Mouse (Mus musculus) embryonic facial prominence, embryonic 14.5 days (tissue): ENCODE data around the gene Fem1b. TPM values are rescaled to one million over a fixed set of nuclear protein-coding genes. Genes with fewer than 3 reads are reported as not detected.
A peak's percentile ranks its signal among the peaks of the same experiment; 100 is the strongest.

Source experiments
- ATAC-seq: fragments of 200-750 bp; cut with Nextera tagmentation; 2 replicates; pipeline ENCODE4 v1.8.0; 2017; ENCODE audit warnings: low read depth, moderate number of reproducible peaks, moderate TSS enrichment
- DNase-seq: peaks from one replicate; pipeline ENCODE4 v3.0.0-alpha.2; 2015; ENCODE audit warnings: low spot score
- H3K27ac ChIP-seq: fragments of 300-500 bp; sonication (generic); replicated peaks from 2 replicates; pipeline ENCODE4 v1.5.1; 2014; ENCODE audit warnings: low read depth, mild to moderate bottlenecking, low read length, moderate library complexity
- H3K27me3 ChIP-seq: fragments of 300-500 bp; sonication (generic); replicated peaks from 2 replicates; pipeline ENCODE4 v1.6.1; 2014; ENCODE audit warnings: low read length; ENCODE audit not compliant: control insufficient read depth, insufficient read depth
- H3K36me3 ChIP-seq: fragments of 300-500 bp; sonication (generic); 2 replicates; pipeline ENCODE4 v1.6.1; 2014; ENCODE audit warnings: low read length, mixed read lengths; ENCODE audit not compliant: control insufficient read depth, insufficient read depth
- H3K4me1 ChIP-seq: fragments of 300-500 bp; sonication (generic); 2 replicates; pipeline ENCODE4 v1.6.1; 2014; ENCODE audit warnings: antibody characterized with exemption, low read length; ENCODE audit not compliant: control insufficient read depth, insufficient read depth
- H3K4me2 ChIP-seq: fragments of 300-500 bp; sonication (generic); 2 replicates; pipeline ENCODE4 v1.6.1; 2014; ENCODE audit warnings: low read depth, mild to moderate bottlenecking, low read length, moderate library complexity, mixed read lengths
- H3K4me3 ChIP-seq: fragments of 300-500 bp; sonication (generic); 2 replicates; pipeline ENCODE4 v1.5.1; 2014; ENCODE audit warnings: low read depth, mild to moderate bottlenecking, low read length
- H3K9ac ChIP-seq: fragments of 300-500 bp; sonication (generic); 2 replicates; pipeline ENCODE4 v1.6.1; 2014; ENCODE audit warnings: low read depth, mild to moderate bottlenecking, low read length, moderate library complexity, mixed read lengths
- H3K9me3 ChIP-seq: fragments of 300-500 bp; sonication (generic); 2 replicates; pipeline ENCODE4 v1.6.1; 2016; ENCODE audit warnings: low read length; ENCODE audit not compliant: control insufficient read depth
- WGBS: fragments of 180-500 bp; shearing (Covaris S2); extraction: QIAGEN DNeasy Blood & Tissue Kit; methylation state at CpG from one replicate; pipeline ENCODE4 v1.1.7; 2014; 5-methylcytosine and 5-hydroxymethylcytosine counted together
- polyA plus RNA-seq: library from polyadenylated mRNA; unstranded; fragments of >200 nt; fragmentation: Nextera tagmentation; extraction: Ambion mirVana; gene quantifications from 2 replicates; pipeline ENCODE4 v1.2.1, GENCODE M21; 2014

The Fem1b gene
- polyA plus RNA-seq, 1 experiment from 2014 or later: 31.8 TPM

DNA sequence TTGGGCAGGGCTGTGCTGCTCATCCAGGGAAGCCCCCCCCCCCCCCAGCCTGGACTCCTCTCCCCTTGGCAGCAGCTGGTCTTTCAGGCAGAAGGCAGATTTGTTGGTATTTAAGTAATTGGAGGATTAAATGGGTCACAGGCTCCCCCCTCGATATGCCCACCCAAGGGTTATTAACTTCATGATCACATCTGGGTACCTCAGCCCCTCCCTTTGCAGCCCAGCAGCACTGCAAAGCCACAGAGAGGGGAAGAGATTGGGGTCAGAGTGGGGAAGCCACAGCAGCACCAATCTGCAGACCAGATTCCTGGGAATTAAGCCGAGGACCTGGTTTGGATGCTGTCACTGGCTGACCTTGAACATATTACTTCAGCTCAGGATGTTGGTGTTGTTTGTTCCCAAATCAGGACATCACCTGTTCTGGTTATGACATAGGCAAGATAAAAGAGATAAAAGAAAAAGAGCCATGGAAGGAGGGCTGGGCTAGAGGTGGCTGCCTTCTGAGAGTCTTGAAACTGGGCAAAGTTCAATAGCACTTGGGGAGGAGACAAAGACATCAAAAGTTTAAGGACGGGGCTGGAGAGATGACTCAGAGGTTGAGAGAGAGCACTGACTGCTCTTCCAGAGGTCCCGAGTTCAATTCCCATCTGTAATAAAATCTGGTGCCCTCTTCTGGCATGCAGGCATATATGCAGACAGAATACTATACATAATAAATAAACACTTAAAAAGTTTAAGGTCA lies 24.1 kb upstream of the Fem1b start:
- no peaks in the 10 kb centered on the region for H3K27me3 ChIP-seq
- no peak overlapping the region for H3K27ac ChIP-seq
- no peak overlapping the region for H3K9ac ChIP-seq
- H3K4me1 ChIP-seq: peaks cover 11% of the 10 kb centered on the region
- no peak overlapping the region for H3K4me2 ChIP-seq
- H3K36me3 ChIP-seq: no peaks in the 10 kb centered on the region
- H3K4me3 ChIP-seq: no peak overlapping the region
- DNase-seq: no peak
- WGBS: 36% methylated on average over 4 of the region's 4 CpGs
- no peaks in the 10 kb centered on the region for H3K9me3 ChIP-seq
- ATAC-seq: no peak

GRCm38 (mm10) chr9:62834906-62835305 lies 23.2 kb upstream of the Fem1b start:
- Histone ChIP-seq H3K4me1 (peaks cover 11% of the 10 kb centered on the region), H3K36me3 (no peaks in the 10 kb centered on the region), H3K27ac (no peak overlapping the region), H3K9ac (no peak overlapping the region), H3K27me3 (no peaks in the 10 kb centered on the region), H3K4me3 (no peak overlapping the region), H3K4me2 (no peak overlapping the region), H3K9me3 (no peaks in the 10 kb centered on the region)
- ATAC-seq (no peak), DNase-seq (no peak)
- WGBS: 74% methylated on average over 5 of the region's 5 CpGs

DNA sequence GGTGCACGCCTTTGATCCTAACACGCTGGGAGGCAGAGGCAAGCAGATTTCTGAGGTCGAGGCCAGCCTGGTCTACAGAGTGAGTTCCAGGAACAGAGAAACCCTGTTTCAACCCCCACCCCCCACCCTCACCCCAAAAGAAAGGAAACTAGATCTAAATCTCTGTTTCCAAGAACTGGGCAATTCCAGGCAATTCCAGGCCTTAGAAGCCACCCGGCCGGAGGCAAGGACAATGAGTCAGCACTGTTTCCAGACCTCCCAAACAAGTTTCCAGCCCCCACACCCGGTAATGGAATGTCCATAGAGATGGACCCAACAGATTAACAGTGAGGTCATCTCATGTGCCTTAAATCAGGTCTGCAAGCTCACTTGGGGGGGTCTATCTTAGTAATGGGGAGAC lies 18.1 kb upstream of the Fem1b start:
- no peak for ATAC-seq
- Histone ChIP-seq H3K4me1 (peaks cover 3% of the 10 kb centered on the region; the same call in 1 of the 2 replicates), H3K27ac (no peak overlapping the region), H3K9me3 (no peaks in the 10 kb centered on the region), H3K4me2 (no peak overlapping the region), H3K9ac (no peak overlapping the region), H3K36me3 (no peaks in the 10 kb centered on the region), H3K4me3 (no peak overlapping the region), H3K27me3 (no peaks in the 10 kb centered on the region)
- DNase-seq: no peak
- WGBS: 77% methylated on average over 6 of the region's 6 CpGs

DNA sequence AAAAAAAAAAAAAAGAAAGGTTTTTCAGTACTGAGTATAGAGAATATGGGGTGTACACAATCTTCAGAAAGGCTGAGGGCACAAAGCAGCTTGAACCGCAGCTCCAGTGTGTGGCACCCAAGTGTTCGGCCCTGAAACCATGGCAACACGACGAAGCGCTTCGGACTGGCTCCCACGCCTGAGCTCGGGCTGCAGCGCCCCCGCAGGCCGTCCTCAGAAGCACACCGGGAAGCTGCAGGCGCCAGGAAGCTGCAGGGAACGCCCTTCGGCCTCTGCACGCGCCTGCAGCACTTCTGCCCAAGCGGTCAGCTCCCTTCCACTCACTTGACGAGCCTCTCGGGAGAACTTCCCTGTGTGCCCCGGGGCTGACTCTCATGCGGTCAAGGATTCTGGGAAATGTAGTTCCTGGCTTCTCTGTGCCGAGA lies 16.9 kb upstream of the Fem1b start:
- Histone ChIP-seq H3K36me3 (no peaks in the 10 kb centered on the region), H3K27me3 (no peaks in the 10 kb centered on the region), H3K4me3 (peak overlapping the region; percentile 34), H3K4me2 (peak overlapping the region; percentile 52), H3K9me3 (no peaks in the 10 kb centered on the region), H3K9ac (no peak overlapping the region), H3K27ac (peak overlapping the region; percentile 30), H3K4me1 (peaks cover 3% of the 10 kb centered on the region; the same call in 1 of the 2 replicates)
- ATAC-seq (peak; percentile 95), DNase-seq (peak; percentile 98)
- WGBS: under 1% methylated on average over 20 of the region's 23 CpGs

DNA sequence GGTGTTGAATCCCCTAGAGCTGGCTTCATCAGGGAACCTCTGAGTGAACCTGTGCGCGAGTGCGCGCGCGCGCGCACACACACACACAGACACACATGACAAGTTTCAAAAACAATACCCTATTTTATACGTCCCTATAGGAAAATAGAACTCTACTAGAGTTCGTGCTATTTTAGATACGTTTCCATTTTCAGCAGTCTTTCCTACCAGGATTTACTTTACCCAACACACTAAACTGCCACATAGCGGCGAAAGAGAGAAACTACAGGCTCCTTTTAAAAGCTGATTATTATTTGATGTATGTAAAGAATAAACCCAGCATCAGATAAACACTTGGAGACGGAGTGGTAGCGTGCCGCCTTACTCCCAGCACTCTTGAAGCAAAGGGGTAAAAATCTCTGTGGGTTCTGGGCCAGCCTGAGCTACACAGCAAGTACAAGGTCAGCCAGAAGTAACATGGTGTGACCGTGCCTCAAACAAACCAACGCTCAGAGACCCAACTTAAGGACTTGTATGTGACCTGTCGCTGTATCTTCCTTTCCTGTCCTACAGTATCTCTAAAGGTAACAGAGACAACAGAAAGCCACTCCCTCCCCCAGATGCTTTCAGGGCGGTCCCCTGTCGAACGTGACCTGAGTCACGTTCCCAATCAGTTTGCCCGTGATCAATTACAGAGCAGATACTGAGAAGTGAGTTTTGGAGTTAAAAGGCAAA lies 16.4 kb upstream of the Fem1b start:
- Histone ChIP-seq H3K36me3 (no peaks in the 10 kb centered on the region), H3K9me3 (no peaks in the 10 kb centered on the region), H3K27ac (peak overlapping the region; percentile 30), H3K9ac (no peak overlapping the region), H3K27me3 (no peaks in the 10 kb centered on the region), H3K4me3 (peak overlapping the region; percentile 34), H3K4me1 (peaks cover 3% of the 10 kb centered on the region; the same call in 1 of the 2 replicates), H3K4me2 (peak overlapping the region; percentile 52)
- 7% methylated on average over 24 of the region's 24 CpGs for WGBS
- peak; percentile 81 for DNase-seq
- no peak; the same call in 1 of the 2 replicates for ATAC-seq

- H3K4me3 ChIP-seq: no peak overlapping the region
- no peak overlapping the region for H3K27ac ChIP-seq
- no peaks in the 10 kb centered on the region for H3K27me3 ChIP-seq
- H3K4me2 ChIP-seq: no peak overlapping the region
- DNase-seq: no peak
- no peak overlapping the region for H3K9ac ChIP-seq
- no peaks in the 10 kb centered on the region for H3K9me3 ChIP-seq
- no peak for ATAC-seq
- peaks cover 3% of the 10 kb centered on the region; the same call in 1 of the 2 replicates for H3K4me1 ChIP-seq
- WGBS: 7% methylated on average over 7 of the region's 7 CpGs
- H3K36me3 ChIP-seq: no peaks in the 10 kb centered on the region
Measured at GRCm38 (mm10) chr9:62826456-62826855, 14.7 kb upstream of the Fem1b start.

DNA sequence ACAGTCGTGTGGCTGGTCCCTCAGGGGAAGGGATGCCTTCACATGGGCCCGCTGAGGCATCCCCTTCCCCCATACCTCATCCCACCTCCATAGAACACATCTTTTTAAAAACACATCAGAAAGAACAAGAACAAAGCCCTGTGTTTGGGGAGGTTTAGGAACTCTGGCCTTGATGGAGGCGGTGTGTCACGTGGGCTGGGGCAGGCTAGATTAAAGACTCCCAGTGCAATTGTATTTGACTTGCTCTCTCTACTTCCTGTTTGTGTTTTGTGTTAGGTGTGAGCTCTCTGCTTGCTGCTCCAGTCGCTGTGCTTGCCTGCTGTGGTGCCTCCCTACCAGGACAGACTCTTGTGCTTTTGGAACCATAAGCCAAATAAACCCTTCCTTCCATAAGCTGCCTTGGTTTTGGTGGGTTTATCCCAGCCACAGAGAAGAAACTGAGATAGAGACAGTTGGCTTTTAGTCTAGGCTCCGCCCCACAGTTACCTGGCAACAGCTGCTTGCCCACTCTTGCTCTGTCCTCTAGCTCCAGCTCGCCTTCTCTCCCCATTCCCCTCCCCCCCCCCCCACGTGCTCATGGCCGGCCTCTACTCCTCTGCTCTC lies 14.2 kb upstream of the Fem1b start:
- Histone ChIP-seq H3K36me3 (no peaks in the 10 kb centered on the region), H3K27ac (no peak overlapping the region; the same call in 1 of the 2 replicates), H3K27me3 (no peaks in the 10 kb centered on the region), H3K9me3 (no peaks in the 10 kb centered on the region), H3K4me3 (no peak overlapping the region), H3K4me2 (no peak overlapping the region), H3K4me1 (peaks cover 3% of the 10 kb centered on the region; the same call in 1 of the 2 replicates), H3K9ac (no peak overlapping the region)
- no peak for ATAC-seq
- no peak for DNase-seq
- WGBS: 12% methylated on average over 9 of the region's 9 CpGs

- Histone ChIP-seq H3K4me1 (peaks cover 12% of the 10 kb centered on the region), H3K36me3 (no peaks in the 10 kb centered on the region), H3K27ac (no peak overlapping the region), H3K27me3 (no peaks in the 10 kb centered on the region), H3K4me2 (no peak overlapping the region), H3K9ac (no peak overlapping the region), H3K4me3 (no peak overlapping the region), H3K9me3 (no peaks in the 10 kb centered on the region)
- no peak for ATAC-seq
- DNase-seq: no peak
- WGBS: 88% methylated on average over 7 of the region's 7 CpGs
Measured at GRCm38 (mm10) chr9:62821811-62822210, 10.1 kb upstream of the Fem1b start.
